Mouse (Mus musculus): ENCODE results near the gene Fyttd1.

DNA sequence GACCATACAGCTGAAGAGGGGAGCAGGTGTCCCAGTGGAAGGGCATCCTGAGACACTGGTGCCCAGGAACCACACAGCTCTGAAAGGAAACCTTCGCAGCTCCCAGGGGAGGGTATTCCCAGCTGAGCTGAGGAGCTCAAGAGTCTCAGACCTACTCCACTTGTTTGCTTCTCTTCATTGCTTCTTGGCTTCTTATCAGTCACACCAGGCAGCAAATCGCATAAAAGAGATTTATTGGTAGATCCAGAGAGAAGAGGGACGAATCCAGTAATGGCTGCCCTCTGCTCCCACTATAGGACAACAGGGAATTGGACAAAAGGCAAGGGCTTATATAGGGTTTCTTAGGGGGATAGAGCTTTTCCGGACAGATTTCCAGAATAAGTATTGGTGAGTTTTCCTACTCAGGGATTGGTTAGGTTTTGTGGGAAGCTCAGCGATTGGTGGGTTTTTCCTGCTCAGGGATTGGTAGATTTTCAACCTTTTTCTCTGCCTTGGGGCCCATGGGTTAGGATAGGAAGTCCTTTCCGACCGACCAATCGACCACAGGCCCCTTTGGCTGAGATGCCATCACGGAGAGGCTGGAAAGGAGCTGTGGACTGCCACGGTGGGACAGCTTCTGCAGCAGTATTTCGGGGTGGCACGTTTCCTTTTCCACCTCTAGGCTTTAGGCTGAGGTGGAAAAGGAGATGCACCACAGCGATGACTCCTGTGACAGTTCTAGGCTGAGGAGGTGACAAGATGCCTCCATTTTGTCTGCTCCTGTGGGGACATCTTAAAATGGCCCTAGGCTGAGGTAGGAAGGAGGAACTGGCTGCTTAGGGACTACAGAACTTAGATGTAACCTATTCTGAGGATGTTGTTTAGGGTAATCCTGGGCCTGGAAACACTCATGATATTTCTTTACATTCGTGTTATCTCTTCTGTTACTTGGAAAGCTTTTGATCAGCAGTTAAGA lies 1.9 kb downstream of the Fyttd1 start:
- TF ChIP-seq CTCF (IDR thresholded peaks at IDR 0.05; ENCODE audit: low read depth) = no peak
- no peak for TF ChIP-seq EP300 (optimal IDR thresholded peaks at IDR 0.05)

All from stomach, postnatal 0 days (tissue).